Mouse (Mus musculus) E14TG2a.4 (cell line): ENCODE results near the gene Tpst2.

Source experiments
- H3K27me3 ChIP-seq: 2 replicates; pipeline ENCODE4 v1.6.1; 2014; ENCODE audit warnings: low read length, control low read depth; ENCODE audit not compliant: insufficient read depth
- H3K36me3 ChIP-seq: 2 replicates; pipeline ENCODE4 v1.6.1; 2014; ENCODE audit warnings: low read length, control low read depth; ENCODE audit not compliant: insufficient read depth
- H3K4me1 ChIP-seq: replicated peaks from 2 replicates; pipeline ENCODE4 v1.6.1; 2014; ENCODE audit warnings: low read depth, low read length, control low read depth
- H3K4me3 ChIP-seq: replicated peaks from 2 replicates; pipeline ENCODE4 v1.5.1; 2014; ENCODE audit warnings: mild to moderate bottlenecking, low read length
- H3K9me3 ChIP-seq: 2 replicates; pipeline ENCODE4 v1.6.1; 2014; ENCODE audit warnings: low read length, control low read depth
- CTCF ChIP-seq: conservative IDR thresholded peaks from 2 replicates; pipeline ENCODE4 v1.5.1; 2014; ENCODE audit warnings: low read length
- NANOG ChIP-seq: IDR thresholded peaks from 2 replicates; pipeline ENCODE4 v1.6.1; 2014; ENCODE audit warnings: borderline replicate concordance, low read length, mixed read lengths
- POU5F1 ChIP-seq: IDR thresholded peaks from 2 replicates; pipeline ENCODE4 v1.6.1; 2014; ENCODE audit warnings: low read length, borderline replicate concordance

Tpst2 gene

GRCm38 (mm10) chr5:112259862-112260650, 16.4 kb upstream of the Tpst2 start:
- H3K27me3 ChIP-seq: peaks cover 62% of the 10 kb centered on the region
- no peak for TF ChIP-seq POU5F1
- TF ChIP-seq CTCF: no peak
- TF ChIP-seq NANOG: no peak
- no peak overlapping the region for H3K4me3 ChIP-seq
- peaks cover 9% of the 10 kb centered on the region for H3K4me1 ChIP-seq
- H3K36me3 ChIP-seq: no peaks in the 10 kb centered on the region
- H3K9me3 ChIP-seq: no peaks in the 10 kb centered on the region

- TF ChIP-seq CTCF (no peak), POU5F1 (no peak), NANOG (no peak)
- Histone ChIP-seq H3K9me3 (no peaks in the 10 kb centered on the region), H3K36me3 (no peaks in the 10 kb centered on the region), H3K27me3 (peaks cover 59% of the 10 kb centered on the region), H3K4me1 (peaks cover 16% of the 10 kb centered on the region), H3K4me3 (no peak overlapping the region)
Measured at GRCm38 (mm10) chr5:112260818-112261217, 15.7 kb upstream of the Tpst2 start.

- TF ChIP-seq NANOG (no peak), CTCF (no peak), POU5F1 (no peak)
- Histone ChIP-seq H3K4me3 (no peak overlapping the region), H3K27me3 (peaks cover 72% of the 10 kb centered on the region), H3K36me3 (no peaks in the 10 kb centered on the region), H3K4me1 (peaks cover 19% of the 10 kb centered on the region), H3K9me3 (no peaks in the 10 kb centered on the region)
Measured at GRCm38 (mm10) chr5:112264099-112264498, 12.4 kb upstream of the Tpst2 start.

GRCm38 (mm10) chr5:112265110-112265509, 11.4 kb upstream of the Tpst2 start:
- no peaks in the 10 kb centered on the region for H3K36me3 ChIP-seq
- no peaks in the 10 kb centered on the region for H3K9me3 ChIP-seq
- TF ChIP-seq CTCF: no peak
- no peak for TF ChIP-seq NANOG
- TF ChIP-seq POU5F1: no peak
- H3K27me3 ChIP-seq: peaks cover 70% of the 10 kb centered on the region
- H3K4me1 ChIP-seq: peaks cover 25% of the 10 kb centered on the region
- 0 out of 2 replicates have a peak overlapping the region, but pooled peaks have one; percentile 67 for H3K4me3 ChIP-seq

- H3K36me3 ChIP-seq: no peaks in the 10 kb centered on the region
- H3K9me3 ChIP-seq: no peaks in the 10 kb centered on the region
- peaks cover 25% of the 10 kb centered on the region for H3K4me1 ChIP-seq
- peak overlapping the region; percentile 67 for H3K4me3 ChIP-seq
- TF ChIP-seq CTCF: no peak
- TF ChIP-seq POU5F1: no peak
- no peak for TF ChIP-seq NANOG
- H3K27me3 ChIP-seq: peaks cover 70% of the 10 kb centered on the region
Measured at GRCm38 (mm10) chr5:112265515-112265914, 11.0 kb upstream of the Tpst2 start.

GRCm38 (mm10) chr5:112266011-112266777, 10.3 kb upstream of the Tpst2 start:
- Histone ChIP-seq H3K27me3 (peaks cover 71% of the 10 kb centered on the region), H3K4me1 (peaks cover 29% of the 10 kb centered on the region), H3K36me3 (no peaks in the 10 kb centered on the region), H3K4me3 (peak overlapping the region; percentile 67), H3K9me3 (no peaks in the 10 kb centered on the region)
- no peak for TF ChIP-seq NANOG
- no peak for TF ChIP-seq POU5F1
- no peak for TF ChIP-seq CTCF

- Histone ChIP-seq H3K4me1 (peaks cover 42% of the 10 kb centered on the region), H3K9me3 (no peaks in the 10 kb centered on the region), H3K27me3 (peaks cover 64% of the 10 kb centered on the region), H3K36me3 (no peaks in the 10 kb centered on the region), H3K4me3 (no peak overlapping the region)
- TF ChIP-seq NANOG (no peak), CTCF (no peak), POU5F1 (no peak)
Measured at GRCm38 (mm10) chr5:112270764-112271541, 5.5 kb upstream of the Tpst2 start.

GRCm38 (mm10) chr5:112272934-112273333, 3.6 kb upstream of the Tpst2 start:
- Histone ChIP-seq H3K4me1 (peaks cover 47% of the 10 kb centered on the region), H3K9me3 (no peaks in the 10 kb centered on the region), H3K36me3 (no peaks in the 10 kb centered on the region), H3K4me3 (no peak overlapping the region), H3K27me3 (peaks cover 46% of the 10 kb centered on the region)
- no peak for TF ChIP-seq POU5F1
- TF ChIP-seq NANOG: no peak
- TF ChIP-seq CTCF: no peak
